Mouse (Mus musculus): ENCODE measurements around the gene AW011738. TPM values are rescaled to one million over a fixed set of nuclear protein-coding genes. Genes with fewer than 3 reads are reported as not detected.

AW011738 gene
- polyA plus RNA-seq, 1 experiment from 2014 or later = 2.0 TPM

DNA sequence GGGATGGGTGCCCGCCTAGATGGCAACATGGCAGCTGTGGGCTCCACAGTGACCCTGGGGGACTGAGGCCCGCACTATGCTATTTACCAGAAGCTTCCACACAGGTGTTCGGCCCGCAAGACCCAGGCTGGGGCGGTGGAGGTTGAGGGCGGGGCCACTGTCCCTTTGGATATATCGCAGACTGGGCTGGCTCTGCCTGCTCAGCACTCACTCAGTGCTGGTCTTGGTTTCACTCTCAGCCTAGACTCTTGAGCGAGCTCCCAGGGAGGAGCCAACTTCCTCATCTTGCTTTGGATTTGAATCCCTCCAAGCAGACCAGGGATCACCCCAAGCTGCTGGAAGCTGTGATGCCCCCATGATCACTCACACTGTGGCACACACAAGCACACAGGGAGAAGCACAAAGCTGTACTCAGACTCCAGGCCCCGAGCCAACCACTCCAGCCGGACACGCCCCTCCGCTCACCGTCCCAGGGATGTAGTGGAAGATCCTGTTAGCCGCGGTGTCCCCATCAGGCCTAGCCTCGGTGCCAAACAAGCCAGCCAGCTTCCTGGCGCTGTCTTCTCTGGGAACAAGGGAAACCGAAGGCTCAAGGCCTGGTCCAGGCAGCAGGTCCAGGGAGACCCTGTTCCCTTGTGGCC, 24.8 kb downstream of the AW011738 start:
- Histone ChIP-seq H3K4me1 (0 out of 2 replicates have a peak, but pooled peaks cover 5% of the 10 kb centered on the region), H3K4me2 (replicated peaks) (peak overlapping the region; percentile 11; the same call in 1 of the 2 replicates), H3K36me3 (peaks cover 41% of the 10 kb centered on the region), H3K4me3 (no peak overlapping the region), H3K27me3 (no peaks in the 10 kb centered on the region), H3K27ac (no peak overlapping the region), H3K9me3 (no peaks in the 10 kb centered on the region), H3K9ac (peak overlapping the region; percentile 38; the same call in 1 of the 2 replicates)
- 35% methylated on average over 18 of the region's 18 CpGs for WGBS
- no peak for ATAC-seq (ENCODE audit: insufficient number of reproducible peaks, insufficient read depth, low FRiP score, low TSS enrichment)

DNA sequence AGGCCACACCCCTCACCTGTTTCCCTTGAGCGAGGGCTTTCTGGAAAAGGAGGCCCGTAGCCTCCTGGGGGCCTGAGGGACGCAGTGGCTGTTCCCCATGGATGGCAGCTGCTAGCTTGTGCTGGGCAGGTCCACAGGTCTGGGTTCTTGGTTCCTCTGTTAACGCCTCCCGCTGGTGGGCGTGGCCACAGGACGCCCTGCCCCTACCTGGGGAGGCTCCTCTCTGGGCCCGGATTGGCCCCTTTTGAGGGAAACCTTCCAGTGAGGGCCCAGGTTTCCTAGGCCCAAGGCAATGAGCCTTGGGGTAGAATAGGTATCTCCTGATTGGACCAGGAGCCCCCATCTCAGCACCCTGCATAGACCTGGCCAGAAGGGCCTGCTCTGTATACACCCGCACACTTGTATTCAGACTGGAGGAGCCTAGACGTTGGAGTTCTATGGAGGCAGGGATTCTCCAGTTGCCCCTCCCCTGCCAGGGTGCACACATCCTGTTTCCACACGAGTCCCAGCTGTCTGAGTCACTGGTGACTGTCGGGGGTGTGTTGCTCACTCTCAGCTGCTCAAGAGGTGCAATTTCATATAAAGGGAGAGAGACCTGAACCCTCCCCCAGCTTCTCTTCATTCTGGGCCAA, 25.4 kb downstream of the AW011738 start:
- H3K4me1 ChIP-seq = peaks cover 8% of the 10 kb centered on the region
- ATAC-seq (ENCODE audit: insufficient number of reproducible peaks, insufficient read depth, low FRiP score, low TSS enrichment) = peak; percentile 55; the same call in 1 of the 2 replicates
- no peaks in the 10 kb centered on the region for H3K27me3 ChIP-seq
- H3K9me3 ChIP-seq = no peaks in the 10 kb centered on the region
- H3K36me3 ChIP-seq = peaks cover 44% of the 10 kb centered on the region
- H3K4me2 ChIP-seq (replicated peaks) = peak overlapping the region; percentile 11; the same call in 1 of the 2 replicates
- H3K27ac ChIP-seq = no peak overlapping the region
- WGBS = 23% methylated on average over 12 of the region's 12 CpGs
- no peak overlapping the region for H3K4me3 ChIP-seq
- H3K9ac ChIP-seq = peak overlapping the region; percentile 38; the same call in 1 of the 2 replicates

DNA sequence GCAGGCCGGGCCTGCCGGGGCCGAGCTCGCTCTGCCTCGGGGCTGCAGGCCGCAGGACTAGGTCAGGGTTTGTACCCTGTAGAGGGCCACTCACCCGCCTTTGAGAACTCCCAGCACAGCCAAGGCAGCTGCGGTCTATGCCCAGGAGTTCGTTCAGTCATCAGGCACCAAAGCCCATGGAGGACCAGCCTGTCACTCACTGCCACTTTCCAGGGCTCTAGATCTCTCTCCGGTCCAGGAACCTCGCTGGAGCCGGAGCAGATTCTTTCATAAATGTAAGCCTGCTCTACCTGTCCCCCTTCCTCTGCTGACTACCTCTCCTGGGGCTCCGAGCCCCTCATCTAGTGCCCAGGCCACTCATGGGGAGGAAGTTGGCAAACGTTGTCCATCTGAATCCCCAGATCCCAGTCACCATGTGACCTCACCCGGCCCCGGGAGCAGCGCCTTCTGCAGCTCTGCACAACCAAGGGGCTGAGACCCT, 31.0 kb downstream of the AW011738 start:
- no peak; the same call in 1 of the 2 replicates for ATAC-seq (ENCODE audit: insufficient number of reproducible peaks, insufficient read depth, low FRiP score, low TSS enrichment)
- peak overlapping the region; percentile 84 for H3K4me2 ChIP-seq (replicated peaks)
- 3% methylated on average over 17 of the region's 17 CpGs for WGBS

DNA sequence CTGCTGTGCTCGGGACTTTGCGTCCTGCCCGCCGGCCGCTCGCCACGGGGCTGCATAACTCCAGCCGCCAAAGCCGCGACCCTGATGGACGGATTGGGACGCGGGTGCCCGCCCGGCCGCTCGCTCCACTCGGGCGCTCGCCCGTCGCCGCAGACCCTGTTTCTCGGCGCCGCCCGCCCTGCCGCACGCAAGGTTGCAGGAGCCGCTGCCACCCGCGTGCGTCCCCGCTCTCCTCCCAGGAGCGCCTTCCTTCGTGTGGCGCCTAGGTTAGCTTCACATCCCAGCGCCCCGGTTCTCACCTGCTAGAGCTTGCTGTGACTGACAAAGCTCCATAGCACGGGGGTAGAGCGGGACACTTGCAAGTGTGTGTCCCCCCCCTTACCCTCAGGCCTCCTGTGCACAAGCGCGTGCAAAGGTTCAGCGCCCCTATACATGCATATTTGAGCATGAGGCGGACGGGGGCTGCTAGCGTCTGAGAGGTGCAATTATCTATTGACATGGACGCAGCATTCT, 31.7 kb downstream of the AW011738 start, which contains the start of gene Plekhn1:
Gene Plekhn1, minus strand, starts transcription at position 157 of the 513 bp plus-strand sequence.
- Histone ChIP-seq H3K27me3 (no peaks in the 10 kb centered on the region), H3K27ac (peak within 1 kb of the TSS; percentile 94), H3K4me1 (peaks cover 12% of the 10 kb centered on the region), H3K36me3 (peaks cover 54% of the 10 kb centered on the region), H3K4me3 (peak within 1 kb of the TSS; percentile 90), H3K9ac (peak within 1 kb of the TSS; percentile 70), H3K4me2 (replicated peaks) (peak within 1 kb of the TSS; percentile 84), H3K9me3 (no peaks in the 10 kb centered on the region)
- under 1% methylated on average over 38 of the region's 48 CpGs for WGBS
- peak; percentile 57 for ATAC-seq (ENCODE audit: insufficient number of reproducible peaks, insufficient read depth, low FRiP score, low TSS enrichment)

More for the DNA sequence above, 31.0 kb downstream of the AW011738 start:
- Histone ChIP-seq H3K4me1 (peaks cover 12% of the 10 kb centered on the region), H3K27me3 (no peaks in the 10 kb centered on the region), H3K9ac (peak overlapping the region; percentile 70), H3K9me3 (no peaks in the 10 kb centered on the region), H3K36me3 (peaks cover 54% of the 10 kb centered on the region), H3K27ac (peak overlapping the region; percentile 80), H3K4me3 (peak overlapping the region; percentile 65)

DNA sequence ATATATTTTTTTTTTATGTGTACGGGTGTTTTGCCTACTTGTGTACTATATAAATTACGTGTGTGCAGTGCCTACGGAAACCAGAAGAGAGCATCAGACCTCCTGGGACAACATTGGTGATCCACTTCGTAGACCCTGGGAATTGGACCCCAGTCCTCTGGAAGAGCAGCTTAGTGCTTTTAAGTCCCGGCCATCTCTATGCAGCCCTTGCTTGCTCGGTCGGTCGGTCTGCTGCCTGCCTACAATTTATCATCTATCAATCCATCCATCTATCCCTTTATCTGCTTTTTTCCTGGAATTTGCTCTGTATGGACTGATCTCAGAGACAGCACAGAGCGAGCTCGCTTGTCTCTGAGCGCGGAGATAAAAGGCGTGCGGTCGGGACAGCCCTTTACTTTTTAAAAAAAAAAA, 32.3 kb downstream of the AW011738 start:
- Histone ChIP-seq H3K4me3 (peak overlapping the region; percentile 90), H3K27ac (peak overlapping the region; percentile 94; the same call in 1 of the 2 replicates)
- ATAC-seq (ENCODE audit: insufficient number of reproducible peaks, insufficient read depth, low FRiP score, low TSS enrichment) = peak; percentile 29; the same call in 1 of the 2 replicates

DNA sequence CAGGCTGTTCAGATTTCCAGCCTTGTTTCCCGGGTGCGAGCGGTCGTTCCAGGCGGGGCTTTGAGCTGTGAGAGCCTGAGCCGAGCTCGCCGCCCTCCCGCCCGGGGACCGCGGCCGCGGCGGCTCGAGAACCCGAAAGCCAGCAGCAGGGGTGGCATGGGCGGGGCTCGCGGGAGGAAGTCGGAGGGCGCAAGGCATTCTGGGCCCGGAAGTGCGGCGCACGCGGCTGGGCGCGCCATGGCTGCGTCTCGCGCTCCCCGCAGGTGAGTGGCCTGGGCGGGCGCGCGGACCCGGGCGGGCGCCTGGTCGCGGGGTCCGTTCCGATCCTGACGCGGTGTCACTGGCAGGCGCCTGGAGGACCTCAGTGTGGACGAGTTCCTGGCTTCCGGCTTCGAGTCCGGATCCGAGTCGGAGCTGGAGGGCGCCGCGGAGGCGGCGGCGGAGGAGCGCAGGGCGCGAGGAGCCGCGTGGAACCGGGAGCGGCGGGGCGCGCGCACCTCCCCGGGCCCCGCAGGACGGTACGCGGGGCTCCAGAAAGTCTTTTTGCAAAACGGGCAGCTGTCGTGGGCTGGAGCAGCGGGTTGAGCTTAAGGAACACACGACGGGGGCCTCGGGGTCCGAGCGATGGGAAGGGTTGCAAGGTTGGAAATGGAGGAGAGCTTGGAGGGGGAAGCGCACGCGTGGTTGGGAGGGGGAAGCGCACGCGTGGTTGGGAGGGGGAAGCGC, 32.9 kb downstream of the AW011738 start, which contains the start of gene Noc2l:
Gene Noc2l, plus strand, starts transcription at position 203 of the 726 bp plus-strand sequence.
- Histone ChIP-seq H3K9ac (peak within 1 kb of the TSS; percentile 70), H3K4me2 (replicated peaks) (peak within 1 kb of the TSS; percentile 84), H3K27me3 (no peaks in the 10 kb centered on the region), H3K9me3 (no peaks in the 10 kb centered on the region), H3K36me3 (peaks cover 54% of the 10 kb centered on the region), H3K4me3 (peak within 1 kb of the TSS; percentile 90), H3K4me1 (peaks cover 12% of the 10 kb centered on the region), H3K27ac (peak within 1 kb of the TSS; percentile 94)
- under 1% methylated on average over 90 of the region's 90 CpGs for WGBS
- peak; percentile 77 for ATAC-seq (ENCODE audit: insufficient number of reproducible peaks, insufficient read depth, low FRiP score, low TSS enrichment)

More for the DNA sequence above, 32.3 kb downstream of the AW011738 start:
- Histone ChIP-seq H3K9ac (peak overlapping the region; percentile 70), H3K36me3 (peaks cover 54% of the 10 kb centered on the region), H3K4me1 (peaks cover 12% of the 10 kb centered on the region), H3K4me2 (replicated peaks) (peak overlapping the region; percentile 84), H3K27me3 (no peaks in the 10 kb centered on the region), H3K9me3 (no peaks in the 10 kb centered on the region)
- 1% methylated on average over 15 of the region's 15 CpGs for WGBS

DNA sequence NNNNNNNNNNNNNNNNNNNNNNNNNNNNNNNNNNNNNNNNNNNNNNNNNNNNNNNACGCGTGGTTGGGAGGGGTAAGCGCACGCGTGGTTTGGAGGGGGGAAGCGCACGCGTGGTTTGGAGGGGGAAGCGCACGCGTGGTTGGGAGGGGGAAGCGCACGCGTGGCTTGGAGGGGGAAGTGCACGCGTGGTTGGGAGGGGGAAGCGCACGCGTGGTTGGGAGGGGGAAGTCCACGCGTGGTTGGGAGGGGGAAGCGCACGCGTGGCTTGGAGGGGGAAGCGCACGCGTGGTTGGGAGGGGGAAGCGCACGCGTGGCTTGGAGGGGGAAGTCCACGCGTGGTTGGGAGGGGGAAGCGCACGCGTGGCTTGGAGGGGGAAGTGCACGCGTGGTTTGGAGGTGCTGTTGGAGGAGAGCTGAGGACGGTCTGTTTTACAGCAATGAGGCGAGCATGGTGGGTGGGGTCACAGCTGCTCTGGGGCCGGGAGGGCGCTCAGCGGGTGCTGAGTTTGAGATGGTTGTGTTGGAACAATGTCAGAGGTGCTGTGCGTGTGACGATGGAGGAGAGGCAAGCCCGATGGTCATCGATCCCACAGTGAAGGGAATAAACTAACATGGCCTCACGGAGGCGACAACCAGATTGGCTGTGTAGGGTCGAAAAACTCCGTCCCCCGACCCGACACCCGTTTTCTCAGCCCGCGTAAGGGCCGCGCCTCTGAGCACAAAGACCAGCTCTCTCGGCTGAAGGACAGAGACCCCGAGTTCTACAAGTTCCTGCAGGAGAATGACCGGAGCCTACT, 33.7 kb downstream of the AW011738 start:
- no peaks in the 10 kb centered on the region for H3K27me3 ChIP-seq
- H3K4me3 ChIP-seq = peak overlapping the region; percentile 90
- H3K9ac ChIP-seq = peak overlapping the region; percentile 70
- WGBS = 24% methylated on average over 58 of the region's 60 CpGs
- H3K4me2 ChIP-seq (replicated peaks) = peak overlapping the region; percentile 84
- no peak overlapping the region for H3K27ac ChIP-seq
- no peaks in the 10 kb centered on the region for H3K9me3 ChIP-seq
- peaks cover 54% of the 10 kb centered on the region for H3K36me3 ChIP-seq
- ATAC-seq (ENCODE audit: insufficient number of reproducible peaks, insufficient read depth, low FRiP score, low TSS enrichment) = no peak
- H3K4me1 ChIP-seq = peaks cover 12% of the 10 kb centered on the region

DNA sequence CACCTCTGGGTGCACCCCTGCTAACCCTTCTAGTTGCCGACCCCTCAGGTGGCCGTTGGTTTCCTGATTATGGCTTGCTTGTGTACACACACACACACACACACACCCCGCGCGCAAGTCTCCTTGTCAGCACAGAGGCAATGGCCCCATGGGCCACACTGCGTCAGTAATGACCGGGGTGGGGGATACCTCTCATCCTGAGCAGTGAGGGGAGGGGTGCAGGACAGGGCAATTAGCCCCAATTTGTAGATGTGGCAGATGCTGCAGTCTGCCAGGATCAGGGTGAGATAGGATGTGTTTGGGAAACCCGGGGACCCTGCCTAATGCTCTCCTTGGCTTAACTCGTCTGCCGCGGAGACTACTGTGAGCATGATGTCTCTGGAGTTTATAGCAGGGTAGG, 46.5 kb downstream of the AW011738 start:
- Histone ChIP-seq H3K9ac (no peak overlapping the region), H3K36me3 (peaks cover 48% of the 10 kb centered on the region), H3K4me3 (no peak overlapping the region), H3K27me3 (peaks cover 22% of the 10 kb centered on the region), H3K4me1 (peaks cover 10% of the 10 kb centered on the region; the same call in 1 of the 2 replicates), H3K4me2 (replicated peaks) (no peak overlapping the region), H3K9me3 (no peaks in the 10 kb centered on the region), H3K27ac (no peak overlapping the region)
- 0 out of 2 replicates have a peak, but pooled peaks have one; percentile 5 for ATAC-seq (ENCODE audit: insufficient number of reproducible peaks, insufficient read depth, low FRiP score, low TSS enrichment)
- WGBS = 69% methylated on average over 11 of the region's 11 CpGs

DNA sequence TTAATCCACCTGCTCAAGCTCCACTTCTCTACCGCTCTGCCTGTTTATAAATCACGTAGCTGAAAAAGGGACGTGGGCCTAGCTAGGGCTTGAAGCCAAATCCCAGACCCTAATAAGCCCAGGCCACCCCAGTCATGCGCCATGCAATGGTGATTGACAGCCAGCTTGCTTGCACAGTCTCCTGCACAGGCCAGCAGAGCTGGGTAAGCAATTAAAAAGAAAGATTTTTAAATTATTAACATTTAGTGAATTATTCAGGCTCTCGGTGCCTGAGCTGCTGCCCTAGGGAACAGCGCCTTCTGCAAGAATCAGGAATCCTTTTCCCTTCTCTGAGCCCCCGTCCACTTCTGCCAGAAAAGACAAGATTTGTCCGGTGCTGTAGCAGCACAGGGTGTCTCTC, 48.0 kb downstream of the AW011738 start:
- Histone ChIP-seq H3K4me2 (replicated peaks) (no peak overlapping the region), H3K4me1 (peaks cover 20% of the 10 kb centered on the region), H3K27me3 (peaks cover 35% of the 10 kb centered on the region), H3K9ac (no peak overlapping the region), H3K36me3 (peaks cover 33% of the 10 kb centered on the region), H3K4me3 (no peak overlapping the region), H3K9me3 (no peaks in the 10 kb centered on the region), H3K27ac (no peak overlapping the region)
- no peak for ATAC-seq (ENCODE audit: insufficient number of reproducible peaks, insufficient read depth, low FRiP score, low TSS enrichment)
- WGBS = 71% methylated on average over 8 of the region's 8 CpGs

DNA sequence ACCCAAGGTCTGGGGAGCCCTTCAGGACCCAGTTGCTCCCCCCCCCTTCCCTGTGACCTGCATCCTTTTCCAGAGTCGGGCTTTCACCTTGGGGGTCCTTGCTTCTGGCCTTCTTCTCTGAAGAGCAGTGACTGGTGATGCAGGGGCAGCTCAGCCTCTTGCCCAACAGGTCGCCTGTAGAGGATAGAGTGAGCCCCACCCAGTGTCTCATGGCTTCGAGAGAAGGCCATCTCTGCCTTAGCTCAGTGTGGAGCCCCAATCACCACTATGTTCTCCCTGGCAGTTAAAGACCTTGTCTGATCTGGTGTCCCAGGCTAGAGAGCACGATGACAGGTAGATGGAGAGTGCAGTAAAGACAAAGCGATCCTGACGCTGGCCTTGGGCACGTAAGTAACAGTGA, 49.0 kb downstream of the AW011738 start:
- Histone ChIP-seq H3K4me1 (peaks cover 20% of the 10 kb centered on the region), H3K27me3 (peaks cover 35% of the 10 kb centered on the region), H3K9me3 (no peaks in the 10 kb centered on the region), H3K36me3 (peaks cover 23% of the 10 kb centered on the region), H3K4me2 (replicated peaks) (no peak overlapping the region), H3K27ac (no peak overlapping the region), H3K4me3 (no peak overlapping the region), H3K9ac (no peak overlapping the region)
- WGBS = 30% methylated on average over 7 of the region's 7 CpGs
- ATAC-seq (ENCODE audit: insufficient number of reproducible peaks, insufficient read depth, low FRiP score, low TSS enrichment) = no peak

Data from embryonic facial prominence, embryonic 12.5 days (tissue).